Mouse (Mus musculus) frontal cortex, postnatal 10 days (tissue): ENCODE data around the gene Sult1a1.

Experiments used
- DNase-seq, 2 experiments: peaks; one replicate each; pipeline ENCODE4 v3.0.0; 2022; ENCODE audit warnings: low spot score in 2 of 2, mixed read lengths in 1 of 2

Gene Sult1a1

DNA sequence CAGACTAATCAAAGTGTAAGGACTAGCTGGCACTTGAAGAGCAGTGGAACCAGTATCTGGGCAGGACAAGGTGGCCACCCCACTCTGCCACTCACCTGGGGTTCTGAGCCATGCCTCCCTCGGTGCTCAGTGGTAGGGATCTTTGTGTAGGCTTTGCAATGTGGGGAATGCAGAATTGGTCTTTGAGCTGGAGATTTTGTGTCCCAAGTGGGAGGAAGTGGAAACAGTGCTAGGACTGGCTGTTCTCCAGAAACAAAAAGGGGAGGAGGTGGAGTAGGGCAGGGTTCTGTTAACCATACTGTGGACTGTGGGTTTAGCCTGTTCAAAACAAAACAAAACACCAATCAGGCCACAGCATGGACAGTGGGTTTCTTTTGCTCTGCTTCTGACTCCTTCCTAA, at the start of gene Sult1a1:
TSS of gene Sult1a1 (minus strand) at position 226 of the 400 bp plus-strand sequence.
- no peak for DNase-seq

DNA sequence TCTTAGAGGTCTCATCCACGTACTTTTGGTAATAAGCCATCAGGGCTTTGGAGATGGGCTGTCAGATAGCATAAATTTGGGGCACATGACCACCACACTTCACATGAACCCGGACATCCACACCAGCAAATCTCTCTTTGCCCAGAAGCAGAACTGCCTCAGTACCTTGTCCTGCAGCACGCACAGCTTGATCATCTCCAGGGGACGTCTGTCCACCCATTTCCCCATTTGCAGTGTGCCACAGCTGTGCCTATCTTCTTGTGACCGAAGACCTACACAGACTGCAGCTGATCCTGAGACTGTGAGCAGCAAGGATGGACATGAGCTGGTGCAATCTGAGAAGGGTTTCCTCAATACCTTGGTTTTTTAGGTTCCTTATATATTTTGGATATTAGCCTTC, 49.4 kb upstream of the Sult1a1 start:
- no peak for DNase-seq

DNA sequence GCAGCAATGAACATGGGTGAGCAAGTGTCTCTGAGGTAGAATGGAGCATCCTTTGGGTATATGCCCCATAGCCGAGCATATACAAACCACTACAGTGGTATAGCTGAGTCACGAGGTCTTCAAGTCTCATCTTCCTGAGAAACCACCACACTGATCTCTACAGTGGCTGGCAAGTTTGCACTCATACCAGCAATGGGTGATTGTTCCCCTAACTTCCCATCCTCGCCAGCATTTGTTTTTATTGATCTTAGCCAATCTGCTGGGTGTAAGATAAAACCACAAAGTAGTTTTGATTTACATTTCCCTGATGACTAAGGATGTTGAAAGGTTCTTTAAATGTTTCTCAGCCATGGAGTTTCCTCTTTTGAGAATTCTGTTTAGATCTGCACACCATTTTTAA, 48.8 kb upstream of the Sult1a1 start:
- no peak for DNase-seq

DNA sequence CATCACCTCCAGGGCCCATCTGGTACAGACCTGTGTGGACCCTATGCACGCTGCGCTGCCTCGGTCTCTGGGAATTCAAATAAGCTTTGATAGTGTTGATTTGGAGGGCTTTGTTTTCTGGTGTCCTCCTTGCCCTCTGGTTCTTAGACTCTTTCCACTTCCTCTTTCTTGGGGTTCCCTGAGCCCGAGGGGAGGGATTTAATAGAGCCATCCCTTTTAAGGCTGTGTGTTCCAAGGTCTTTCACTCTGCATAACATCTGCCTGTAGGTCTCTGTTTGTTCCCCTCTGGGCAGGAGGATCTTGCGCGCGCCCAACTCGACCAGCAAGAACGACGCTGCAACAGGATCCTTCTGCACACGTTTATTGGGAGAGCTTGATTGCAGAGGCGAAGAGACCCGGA, 45.4 kb upstream of the Sult1a1 start:
- no peak for DNase-seq

DNA sequence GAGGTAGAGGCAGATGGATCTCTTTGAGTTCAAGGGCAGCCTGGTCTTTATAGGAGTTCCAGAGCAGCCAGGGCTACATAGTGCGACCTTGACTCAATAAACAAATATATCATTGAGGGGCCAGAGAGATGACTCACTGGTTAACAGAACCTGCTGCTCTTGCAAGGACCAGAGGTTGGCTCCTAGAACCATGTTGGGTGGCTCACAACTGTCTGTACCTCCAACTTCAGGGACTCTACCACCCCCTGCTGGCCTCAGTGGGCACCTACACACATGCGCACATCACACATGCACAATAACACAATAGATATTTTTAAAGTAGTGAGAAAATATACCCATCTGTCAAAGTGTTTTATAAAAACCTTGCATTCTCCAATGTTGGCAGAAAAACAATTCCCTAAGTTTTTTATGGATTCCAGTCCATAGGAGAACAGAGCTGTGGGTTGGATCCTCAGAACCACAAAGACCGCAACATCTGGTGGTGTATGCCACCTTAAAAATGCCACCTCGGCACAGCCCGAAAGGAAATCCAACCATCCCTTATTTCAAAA, 42.6 kb upstream of the Sult1a1 start:
- DNase-seq, result no peak

DNA sequence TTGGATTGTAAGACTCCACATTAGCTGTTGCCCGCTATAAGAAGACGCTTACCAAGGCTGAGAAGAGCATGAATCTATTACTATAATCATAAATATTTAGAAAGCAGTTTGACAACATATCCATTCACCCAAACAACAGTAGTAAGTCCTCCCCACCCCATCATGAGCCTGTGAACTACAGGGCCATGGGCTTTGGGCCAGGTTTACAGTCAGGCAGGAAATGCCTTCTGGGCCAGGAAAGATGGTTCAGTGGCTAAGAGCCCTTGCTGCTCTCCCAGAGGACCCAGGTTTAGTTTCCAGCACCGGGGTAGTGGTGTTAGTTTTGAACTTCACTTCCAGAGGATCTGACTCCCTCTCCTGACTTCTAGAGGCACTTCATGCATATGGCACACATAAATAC, 41.3 kb upstream of the Sult1a1 start:
- DNase-seq, result no peak

DNA sequence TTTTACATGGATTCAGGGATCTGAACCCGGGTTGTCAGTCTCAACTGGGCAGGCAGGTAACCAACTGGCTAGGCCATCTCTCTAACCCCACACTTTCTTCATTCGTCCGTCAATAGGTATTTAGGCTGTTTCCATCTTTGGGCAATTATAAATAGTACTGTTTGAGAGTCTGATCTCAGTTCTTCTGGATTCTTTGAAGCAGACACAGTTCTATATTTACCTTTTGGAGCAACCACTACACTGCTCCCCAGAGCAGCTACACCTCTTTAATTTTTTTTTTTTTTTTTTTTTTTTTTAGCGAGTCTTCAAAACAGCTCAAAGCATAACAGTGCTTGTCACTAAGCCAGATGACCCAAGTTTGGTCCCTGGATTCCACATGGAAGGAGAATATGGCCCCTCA, 39.4 kb upstream of the Sult1a1 start:
- no peak for DNase-seq

DNA sequence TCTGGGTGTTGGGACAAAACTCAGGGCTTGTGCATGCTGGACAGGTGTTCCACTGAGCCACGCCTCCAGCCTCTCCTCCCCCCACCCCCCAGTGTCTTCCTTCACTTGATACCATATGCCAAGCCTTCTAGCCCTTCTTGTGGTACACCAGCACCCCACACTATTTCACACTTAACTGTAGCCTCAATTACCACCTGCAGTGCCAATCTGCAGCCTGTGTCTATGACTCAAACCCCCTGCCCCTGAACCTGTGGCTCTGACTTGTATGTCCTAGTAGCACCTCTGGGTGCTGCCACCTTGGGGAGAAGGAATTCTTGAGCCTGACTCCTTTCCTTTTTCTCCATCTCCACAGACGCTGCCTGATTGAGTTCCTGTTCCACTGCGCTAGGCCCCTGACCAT, 35.7 kb upstream of the Sult1a1 start:
- DNase-seq, result no peak

DNA sequence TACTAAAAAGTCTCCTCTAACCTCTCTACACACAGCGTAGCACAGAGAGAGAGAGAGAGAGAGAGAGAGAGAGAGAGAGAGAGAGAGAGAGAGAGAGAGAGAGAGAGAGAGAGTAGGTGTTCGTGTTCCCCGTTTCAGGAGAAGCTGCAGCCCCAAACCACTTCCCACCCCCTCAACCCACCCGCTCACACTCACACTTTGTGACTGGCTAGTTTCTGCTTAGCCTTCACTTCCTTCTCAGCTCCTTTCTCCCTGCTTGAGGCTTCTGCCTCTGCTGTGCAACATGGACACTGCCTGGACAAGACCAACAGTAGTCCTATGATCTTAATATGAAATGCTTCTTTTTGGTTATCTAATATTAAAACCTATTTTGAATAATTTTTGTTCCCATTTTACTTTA, 34.0 kb upstream of the Sult1a1 start:
- DNase-seq, result no peak

DNA sequence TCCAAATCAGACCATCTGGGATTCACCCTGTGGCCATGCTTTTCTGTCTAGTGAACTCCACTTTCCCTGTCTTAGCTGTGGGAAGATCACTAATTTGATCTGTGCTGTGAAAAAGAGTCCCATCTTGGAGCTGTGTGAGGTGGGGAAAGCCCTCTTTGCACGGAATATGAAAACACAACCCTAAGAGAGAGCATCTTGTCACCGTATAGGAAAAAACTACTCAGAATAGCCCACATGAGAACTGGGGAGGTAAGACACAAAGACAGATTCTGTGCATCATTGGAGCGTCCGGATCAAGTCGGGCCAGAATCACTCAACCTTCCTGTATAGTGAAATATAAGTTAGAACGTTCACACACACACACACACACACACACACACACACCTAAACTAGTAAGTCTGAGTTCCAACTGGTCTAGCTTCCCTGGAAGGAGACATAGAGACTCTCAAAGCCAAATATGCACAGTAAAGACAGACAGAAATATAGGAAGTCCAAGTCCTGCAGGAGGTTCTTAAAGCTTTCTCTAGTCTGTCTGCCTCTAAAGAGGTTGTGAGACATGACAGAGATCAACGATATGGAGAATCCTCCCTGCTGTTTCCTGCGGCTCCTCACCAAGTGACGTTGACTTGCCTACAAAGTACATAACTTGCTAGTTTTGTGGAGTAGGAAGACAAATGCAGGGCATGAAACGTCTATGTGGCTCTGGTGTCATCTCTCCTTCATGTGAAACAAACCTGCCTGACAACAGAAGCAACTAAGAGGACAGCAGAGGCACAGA, 32.1 kb upstream of the Sult1a1 start:
- no peak for DNase-seq

DNA sequence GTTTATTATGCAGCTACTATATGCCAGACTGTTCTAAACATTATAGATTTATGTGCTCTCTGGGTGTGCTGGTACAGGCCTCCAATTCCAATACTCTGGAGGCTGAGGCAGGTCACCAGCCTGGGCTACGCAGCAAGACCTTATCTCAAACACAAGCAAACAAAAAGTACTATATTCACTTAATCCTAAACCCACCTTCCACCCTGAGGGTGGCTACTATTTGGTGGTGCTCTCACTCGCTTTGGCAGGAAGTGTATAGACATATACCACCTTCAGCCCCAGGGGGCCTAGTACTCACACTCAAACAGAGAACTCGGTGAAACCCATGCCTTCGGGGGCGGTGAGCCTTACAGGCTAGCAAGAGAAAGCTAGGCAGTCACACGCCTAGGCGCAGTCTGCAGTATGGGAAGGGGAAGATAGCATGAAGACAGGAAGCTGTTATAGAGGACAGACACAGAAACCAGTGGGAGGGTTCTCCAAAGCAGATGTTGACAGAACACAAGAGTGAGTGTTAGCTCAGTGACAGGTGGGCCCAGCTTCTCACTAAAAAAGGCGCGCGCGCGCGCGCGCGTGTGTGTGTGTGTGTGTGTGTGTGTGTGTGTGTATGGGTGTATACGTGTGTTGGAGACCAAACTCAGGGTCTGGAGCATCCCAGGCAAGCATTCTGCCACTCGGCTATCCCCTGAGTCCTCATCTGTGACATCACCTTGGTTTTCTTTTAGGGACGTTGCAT, 31.4 kb upstream of the Sult1a1 start, which contains the start of gene Coro1a:
TSS of gene Coro1a (minus strand) at position 346 of the 733 bp plus-strand sequence.
- DNase-seq, result no peak

DNA sequence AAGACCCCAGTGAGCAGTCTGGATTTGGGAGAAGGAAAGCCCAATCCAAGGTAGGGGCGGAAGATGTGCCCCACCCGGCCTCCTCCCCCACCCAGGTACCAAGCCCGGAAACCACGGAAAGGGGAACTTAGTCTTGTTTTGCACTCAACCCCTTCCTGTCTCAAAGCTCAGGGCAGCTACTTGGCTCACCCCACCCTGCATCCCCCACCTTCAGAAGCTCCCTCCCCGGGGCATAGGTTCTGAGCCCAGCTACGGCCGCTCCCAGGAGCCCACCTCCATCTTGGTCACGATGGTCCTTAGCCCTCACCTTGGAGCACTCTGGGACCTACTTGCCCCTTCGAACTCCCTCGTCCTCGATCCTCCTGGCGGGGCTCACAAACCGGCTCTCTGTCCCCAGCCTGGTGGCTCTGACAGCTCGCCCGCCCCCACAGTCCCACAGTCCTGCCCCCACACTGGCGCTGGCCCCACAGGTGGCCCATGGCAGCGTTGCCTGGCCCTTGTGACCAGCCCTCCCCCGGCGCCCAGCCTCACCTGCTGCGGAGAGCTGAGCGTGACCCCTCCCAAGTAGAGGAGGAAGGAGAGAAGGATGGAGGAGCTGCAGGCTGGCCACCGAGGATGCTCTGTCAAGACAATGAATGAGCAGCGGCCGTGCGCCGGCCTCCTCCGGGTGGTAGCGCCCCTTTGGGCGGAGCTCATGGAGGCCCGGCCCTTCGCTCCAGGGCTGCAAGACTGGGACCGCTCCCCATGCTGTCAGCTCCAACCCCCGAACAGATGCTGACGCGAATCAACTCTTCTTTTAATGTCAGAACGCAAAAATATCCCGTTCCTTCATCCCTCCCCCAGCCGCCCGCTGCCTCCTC, 28.1 kb upstream of the Sult1a1 start:
- peak; percentile 88 to 89 for DNase-seq

DNA sequence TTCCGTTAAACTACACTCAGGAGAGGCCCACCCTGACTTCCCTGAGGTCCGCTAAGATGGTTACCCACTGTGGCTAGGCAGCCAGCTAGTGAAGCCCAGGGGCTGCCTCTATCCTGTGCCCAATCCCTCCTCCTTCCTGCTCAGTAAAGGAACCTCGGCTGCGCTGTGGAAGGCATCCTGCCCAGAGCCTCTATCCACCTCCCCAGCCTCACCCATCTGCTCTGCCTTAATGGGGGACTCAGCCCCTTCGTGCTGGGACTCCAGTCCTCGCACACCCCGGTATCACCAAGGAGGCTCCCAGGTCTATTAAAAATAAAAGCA, 27.5 kb upstream of the Sult1a1 start:
- DNase-seq, result no peak

DNA sequence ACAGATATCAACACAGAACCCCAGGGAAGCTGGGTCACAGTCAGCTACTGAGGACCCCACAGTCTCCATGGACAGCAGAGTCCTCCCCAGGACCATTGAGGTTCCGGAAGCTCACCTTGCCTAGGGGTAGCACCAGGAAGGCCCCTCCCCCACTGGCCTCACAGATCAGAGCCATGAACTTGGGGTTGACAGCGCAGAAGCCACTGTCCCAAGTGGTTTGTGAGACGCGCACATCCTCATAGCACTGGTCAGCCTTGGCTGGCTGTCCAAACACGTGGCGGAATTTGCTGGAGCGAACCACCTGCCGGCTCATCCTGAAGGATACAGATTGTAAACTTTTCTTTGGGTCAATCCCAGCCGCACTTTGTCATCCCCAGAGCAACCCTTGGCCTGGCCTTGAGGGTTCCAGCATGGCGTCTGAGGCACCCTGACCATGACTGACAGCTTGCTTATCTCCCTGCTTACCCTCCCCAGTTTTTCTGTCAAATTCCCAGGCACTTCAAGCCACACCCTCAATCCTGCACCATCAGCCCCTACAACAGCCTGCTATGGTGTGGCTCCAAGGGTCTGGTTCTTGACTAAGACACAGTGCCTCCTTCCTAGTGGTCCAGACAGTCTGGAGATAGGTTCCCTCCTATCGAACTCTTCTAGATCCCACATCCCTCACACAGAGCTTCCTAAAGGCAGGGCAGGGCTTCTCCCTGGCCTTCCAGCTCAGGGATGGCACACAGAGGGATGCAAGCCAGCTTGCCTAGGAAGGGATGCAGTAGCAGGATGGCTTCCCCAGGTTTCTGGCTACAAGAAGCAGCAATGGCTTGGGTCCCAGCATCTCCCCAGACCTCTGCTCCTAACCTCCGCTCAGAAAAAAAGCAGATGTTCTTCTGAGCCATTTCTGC, 26.9 kb upstream of the Sult1a1 start:
- no peak for DNase-seq

DNA sequence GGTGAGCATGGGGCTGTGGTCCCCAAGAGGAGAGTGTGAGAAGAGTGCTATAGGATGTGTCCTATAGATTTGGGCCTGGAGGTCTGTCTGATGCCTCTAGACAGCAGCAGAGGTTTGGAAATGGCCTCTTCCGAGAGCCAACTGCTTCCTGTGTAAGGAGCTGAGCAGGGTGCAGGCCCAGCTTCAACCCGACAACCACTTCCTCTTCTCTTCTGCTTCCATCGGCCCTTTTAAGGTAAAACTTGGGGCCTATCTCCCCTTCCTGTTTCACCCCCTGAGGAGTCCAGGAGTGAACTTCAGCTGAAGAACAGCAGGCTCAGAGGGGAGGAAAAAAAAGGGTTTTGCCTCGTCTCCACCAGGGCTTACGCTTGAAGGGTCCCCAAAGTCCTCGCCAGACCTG, 26.1 kb upstream of the Sult1a1 start:
- peak in 1 of 2 experiments; percentile 36 for DNase-seq

DNA sequence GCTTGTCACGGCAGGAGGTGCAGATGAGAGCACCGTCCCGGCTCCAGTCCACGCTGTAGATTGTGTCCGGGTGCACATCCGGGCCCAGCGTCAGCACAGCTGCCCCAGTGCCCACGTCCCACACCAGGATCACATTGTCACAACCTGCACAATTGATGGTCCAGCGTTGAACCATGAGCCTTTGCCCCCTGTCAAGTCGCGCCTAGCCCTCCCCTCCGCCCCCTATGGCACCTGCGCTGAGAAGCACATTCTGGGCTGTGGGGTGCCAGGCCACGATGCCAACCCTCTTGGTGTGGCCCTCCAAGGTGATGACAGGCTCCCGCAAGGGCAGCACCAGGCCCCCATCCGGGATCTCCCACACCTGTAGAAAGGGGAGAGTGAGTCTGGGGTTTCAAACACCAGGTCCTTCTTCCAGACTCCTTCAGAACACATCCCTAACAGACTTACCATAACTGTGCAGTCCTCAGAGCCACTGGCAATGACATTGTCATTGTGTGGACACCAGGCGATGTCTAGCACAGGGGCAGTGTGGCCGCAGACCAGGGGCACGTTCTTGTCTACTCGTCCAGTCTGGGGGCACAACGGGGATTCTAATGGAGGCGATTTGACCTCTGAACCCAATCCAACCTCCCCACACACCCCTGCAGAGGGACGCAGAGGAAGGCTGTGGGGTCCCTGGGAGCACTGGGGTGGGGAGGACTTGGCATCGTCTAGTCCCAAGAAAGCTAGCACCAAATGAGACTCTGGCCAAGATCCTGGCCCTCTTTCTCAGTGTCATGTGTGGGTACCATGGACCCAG, 25.5 kb upstream of the Sult1a1 start:
- no peak for DNase-seq

DNA sequence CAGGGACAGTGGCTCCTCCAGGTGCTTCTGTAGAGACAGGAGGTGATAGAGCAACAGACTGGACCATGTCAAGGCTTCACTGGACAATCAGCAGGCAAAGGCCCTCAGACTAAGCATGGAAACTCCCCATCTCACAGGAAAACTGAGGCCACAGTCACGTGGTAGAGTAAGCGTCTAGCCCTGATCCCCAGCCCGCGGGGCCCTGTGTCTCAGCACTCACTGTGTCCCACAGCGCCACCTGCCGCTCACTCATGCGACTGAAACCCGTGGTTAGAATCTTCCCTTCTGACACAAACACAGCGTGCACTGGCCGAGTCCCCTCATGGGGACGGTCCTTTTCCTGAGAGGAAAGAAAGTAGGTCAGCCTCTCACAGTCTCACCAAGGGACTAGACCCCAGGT, 24.8 kb upstream of the Sult1a1 start:
- peak; percentile 83 to 90 for DNase-seq

DNA sequence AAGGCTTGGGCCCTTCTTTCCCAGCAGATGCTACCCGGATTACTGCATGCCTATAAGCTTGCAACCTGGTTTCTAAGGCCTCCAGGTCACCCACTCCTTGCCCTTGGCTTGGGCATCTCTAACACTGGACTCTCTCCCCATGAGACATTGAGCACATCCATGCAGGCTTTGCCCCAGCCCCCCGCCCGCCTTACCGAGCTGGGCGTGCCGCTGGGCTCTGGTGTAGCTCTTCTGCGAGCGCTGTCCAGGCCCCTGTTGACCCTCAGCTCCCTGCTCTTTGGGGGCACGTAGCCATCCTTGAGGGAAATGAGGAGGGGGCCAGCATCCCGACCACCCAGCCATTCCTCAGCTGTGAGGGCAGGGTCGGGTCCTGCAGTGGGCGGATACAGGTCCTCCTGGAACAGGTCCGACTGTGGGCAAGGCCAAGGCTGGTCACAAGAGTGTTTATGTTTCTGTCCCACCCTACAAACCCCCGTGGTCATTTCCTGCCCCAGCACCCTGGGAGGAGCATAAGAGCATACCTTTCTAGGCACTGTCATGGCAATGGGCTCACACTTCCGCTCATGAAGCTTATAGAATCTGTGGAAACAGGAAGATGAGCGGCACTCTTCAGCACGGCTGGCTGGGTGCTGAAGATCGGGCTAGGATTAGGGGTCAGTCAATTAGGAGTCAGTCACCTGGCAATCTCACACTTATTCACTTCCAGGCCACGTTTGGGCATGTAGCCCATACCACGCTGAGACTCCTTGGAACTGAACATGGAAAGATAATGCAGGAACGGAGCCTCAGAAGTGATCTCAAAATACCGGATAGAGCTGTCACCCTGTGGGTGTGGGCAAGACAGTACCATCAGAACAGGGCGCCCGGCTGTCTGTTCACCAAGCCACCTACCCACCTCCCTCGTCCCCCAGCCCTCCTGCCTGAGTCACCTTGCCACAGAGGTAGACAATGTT, 24.1 kb upstream of the Sult1a1 start:
- peak in 1 of 2 experiments; percentile 29 for DNase-seq

DNA sequence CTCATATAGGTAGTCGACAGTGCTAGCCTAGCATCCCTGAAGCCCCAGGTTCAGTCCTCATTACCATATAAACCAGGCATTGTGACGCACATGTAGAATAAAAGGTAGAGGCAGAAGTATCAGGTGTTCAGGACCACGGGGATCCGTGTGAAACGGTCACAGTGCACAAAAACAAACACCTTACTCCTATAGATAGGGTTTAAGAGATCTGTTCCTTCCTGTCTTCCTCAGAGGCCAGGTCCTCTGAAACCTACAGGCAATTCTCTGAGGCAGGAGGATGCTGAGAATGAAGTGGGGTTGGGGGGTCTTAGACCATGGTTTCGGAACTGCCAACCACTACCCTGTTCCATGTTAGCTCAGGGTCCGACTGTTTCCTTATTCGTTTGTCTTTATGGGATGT, 21.6 kb upstream of the Sult1a1 start:
- DNase-seq, result no peak
